Mouse (Mus musculus): ENCODE results near the gene Pfkm. TPM values are rescaled to one million over a fixed set of nuclear protein-coding genes. Genes with fewer than 3 reads are reported as not detected.

The Pfkm gene
- total RNA-seq, 2 experiments from 2014 or later, result 8.8 to 17.8 TPM

- ATAC-seq (replicated peaks; ENCODE audit: low FRiP score, poor library complexity, severe bottlenecking), result no peak
Measured at GRCm38 (mm10) chr15:98094905-98095304, 2.5 kb downstream of the Pfkm start.

- no peak for ATAC-seq (replicated peaks; ENCODE audit: low FRiP score, poor library complexity, severe bottlenecking)
Measured at GRCm38 (mm10) chr15:98096957-98097356, 4.6 kb downstream of the Pfkm start.

- ATAC-seq (replicated peaks; ENCODE audit: low FRiP score, poor library complexity, severe bottlenecking), result no peak
Measured at GRCm38 (mm10) chr15:98098519-98098918, 6.1 kb downstream of the Pfkm start.

GRCm38 (mm10) chr15:98102401-98102800 is 10.0 kb downstream of the Pfkm start:
- no peak for ATAC-seq (replicated peaks; ENCODE audit: low FRiP score, poor library complexity, severe bottlenecking)

GRCm38 (mm10) chr15:98106506-98106905 is 14.1 kb downstream of the Pfkm start:
- ATAC-seq (replicated peaks; ENCODE audit: low FRiP score, poor library complexity, severe bottlenecking), result no peak

GRCm38 (mm10) chr15:98107230-98107629 is 14.8 kb downstream of the Pfkm start:
- no peak for ATAC-seq (replicated peaks; ENCODE audit: low FRiP score, poor library complexity, severe bottlenecking)

GRCm38 (mm10) chr15:98107703-98108296 is 15.4 kb downstream of the Pfkm start:
- peak; percentile 26 for ATAC-seq (replicated peaks; ENCODE audit: low FRiP score, poor library complexity, severe bottlenecking)

GRCm38 (mm10) chr15:98108297-98109152 is 16.1 kb downstream of the Pfkm start:
- ATAC-seq (replicated peaks; ENCODE audit: low FRiP score, poor library complexity, severe bottlenecking), result peak; percentile 96

GRCm38 (mm10) chr15:98111791-98112190 is 19.4 kb downstream of the Pfkm start:
- peak; percentile 70 for ATAC-seq (replicated peaks; ENCODE audit: low FRiP score, poor library complexity, severe bottlenecking)

- no peak for ATAC-seq (replicated peaks; ENCODE audit: low FRiP score, poor library complexity, severe bottlenecking)
Measured at GRCm38 (mm10) chr15:98114098-98114851, 21.9 kb downstream of the Pfkm start.

- no peak for ATAC-seq (replicated peaks; ENCODE audit: low FRiP score, poor library complexity, severe bottlenecking)
Measured at GRCm38 (mm10) chr15:98114852-98115778, 22.7 kb downstream of the Pfkm start.

GRCm38 (mm10) chr15:98115779-98116163 is 23.4 kb downstream of the Pfkm start:
- ATAC-seq (replicated peaks; ENCODE audit: low FRiP score, poor library complexity, severe bottlenecking), result no peak

- peak; percentile 51; the same call in 1 of the 2 replicates for ATAC-seq (replicated peaks; ENCODE audit: low FRiP score, poor library complexity, severe bottlenecking)
Measured at GRCm38 (mm10) chr15:98116287-98116686, 23.9 kb downstream of the Pfkm start.

- no peak for ATAC-seq (replicated peaks; ENCODE audit: low FRiP score, poor library complexity, severe bottlenecking)
Measured at GRCm38 (mm10) chr15:98119363-98119762, 27.0 kb downstream of the Pfkm start.

GRCm38 (mm10) chr15:98120831-98121230 is 28.4 kb downstream of the Pfkm start:
- no peak for ATAC-seq (replicated peaks; ENCODE audit: low FRiP score, poor library complexity, severe bottlenecking)

- no peak for ATAC-seq (replicated peaks; ENCODE audit: low FRiP score, poor library complexity, severe bottlenecking)
Measured at GRCm38 (mm10) chr15:98131001-98131400, 38.6 kb downstream of the Pfkm start.

- no peak for ATAC-seq (replicated peaks; ENCODE audit: low FRiP score, poor library complexity, severe bottlenecking)
Measured at GRCm38 (mm10) chr15:98131451-98131850, 39.1 kb downstream of the Pfkm start.

GRCm38 (mm10) chr15:98131942-98132655 is 39.7 kb downstream of the Pfkm start:
- ATAC-seq (replicated peaks; ENCODE audit: low FRiP score, poor library complexity, severe bottlenecking), result no peak

GRCm38 (mm10) chr15:98133471-98133870 is 41.1 kb downstream of the Pfkm start:
- no peak for ATAC-seq (replicated peaks; ENCODE audit: low FRiP score, poor library complexity, severe bottlenecking)

Data from erythroid progenitor cell, adult 5-6 weeks (primary cell).